Mouse (Mus musculus) midbrain, postnatal 0 days (tissue): ENCODE results near the gene Nav3. TPM values are rescaled to one million over a fixed set of nuclear protein-coding genes. Genes with fewer than 3 reads are reported as not detected.

ENCODE experiments used
- ATAC-seq: fragments of 200-750 bp; cut with Nextera tagmentation; 2 replicates; pipeline ENCODE4 v1.8.0; 2017; ENCODE audit warnings: moderate number of reproducible peaks, mild to moderate bottlenecking, moderate TSS enrichment, moderate library complexity; ENCODE audit not compliant: low FRiP score
- DNase-seq: peaks from one replicate; pipeline ENCODE4 v3.0.0-alpha.2; 2015; ENCODE audit warnings: low spot score
- H3K27ac ChIP-seq: fragments of 300-500 bp; sonication (generic); 2 replicates; pipeline ENCODE4 v1.5.1; 2014; ENCODE audit warnings: low read depth, mild to moderate bottlenecking, low read length, mixed read lengths
- H3K27me3 ChIP-seq: fragments of 300-500 bp; sonication (generic); 2 replicates; pipeline ENCODE4 v1.6.1; 2014; ENCODE audit warnings: low read length, control low read depth, mixed read lengths; ENCODE audit not compliant: insufficient read depth
- H3K36me3 ChIP-seq: fragments of 300-500 bp; sonication (generic); 2 replicates; pipeline ENCODE4 v1.6.1; 2014; ENCODE audit warnings: low read length, control low read depth, mixed read lengths; ENCODE audit not compliant: insufficient read depth
- H3K4me1 ChIP-seq: fragments of 300-500 bp; sonication (generic); 2 replicates; pipeline ENCODE4 v1.6.1; 2014; ENCODE audit warnings: mild to moderate bottlenecking, control low read depth, antibody characterized with exemption, low read length, mixed read lengths; ENCODE audit not compliant: insufficient read depth
- H3K4me2 ChIP-seq: fragments of 300-500 bp; sonication (generic); 2 replicates; pipeline ENCODE4 v1.6.1; 2014; ENCODE audit warnings: low read depth, mild to moderate bottlenecking, low read length, mixed read lengths; ENCODE audit not compliant: poor library complexity, severe bottlenecking
- H3K4me3 ChIP-seq: fragments of 300-500 bp; sonication (generic); 2 replicates; pipeline ENCODE4 v1.5.1; 2014; ENCODE audit warnings: low read depth, mild to moderate bottlenecking, low read length, moderate library complexity
- H3K9ac ChIP-seq: fragments of 300-500 bp; sonication (generic); replicated peaks from 2 replicates; pipeline ENCODE4 v1.6.1; 2014; ENCODE audit warnings: mild to moderate bottlenecking, low read length, moderate library complexity, mixed read lengths; ENCODE audit not compliant: poor library complexity, severe bottlenecking
- H3K9me3 ChIP-seq: fragments of 300-500 bp; sonication (generic); 2 replicates; pipeline ENCODE4 v1.6.1; 2016; ENCODE audit warnings: low read length, control low read depth
- CTCF ChIP-seq: IDR thresholded peaks from 2 replicates; pipeline ENCODE4 v1.5.1; 2016; ENCODE audit warnings: antibody characterized with exemption, mild to moderate bottlenecking
- WGBS: fragments of 180-500 bp; shearing (Covaris S2); extraction: QIAGEN DNeasy Blood & Tissue Kit; methylation state at CpG from one replicate; pipeline ENCODE4 v1.1.7; 2014; 5-methylcytosine and 5-hydroxymethylcytosine counted together
- polyA plus RNA-seq: library from polyadenylated mRNA; unstranded; fragments of >200 nt; fragmentation: Nextera tagmentation; extraction: Ambion mirVana; gene quantifications from 2 replicates; pipeline ENCODE4 v1.2.1, GENCODE M21; 2015
- total RNA-seq: library from RNA; depleted of rRNA; stranded (reverse); fragments of >200 nt; gene quantifications from 2 replicates; pipeline ENCODE4 v1.2.3, GENCODE M21; 2014

Gene Nav3
- total and polyA plus RNA-seq, 2 experiments from 2014 or later, result 18.9 to 121 TPM

DNA sequence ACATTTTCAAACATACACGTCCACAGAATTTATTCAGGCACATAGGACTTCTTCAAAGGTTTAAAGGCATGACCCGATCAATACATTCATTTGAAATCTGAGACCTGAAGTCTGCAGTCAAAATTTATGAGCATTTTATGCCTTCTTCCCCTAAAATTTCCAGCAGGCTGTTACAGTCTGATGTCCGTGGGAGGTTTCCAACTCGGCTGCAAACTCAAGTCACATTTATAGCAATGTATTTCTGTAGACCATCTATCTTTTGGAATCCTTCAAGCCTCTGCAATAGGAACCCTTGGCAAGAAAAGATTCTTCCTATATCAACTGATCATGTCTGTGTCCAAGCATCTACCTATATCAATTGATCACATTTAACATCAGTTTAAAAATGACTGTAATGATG, 13.4 kb upstream of the Nav3 start:
- H3K27me3 ChIP-seq, result no peaks in the 10 kb centered on the region
- H3K36me3 ChIP-seq, result no peaks in the 10 kb centered on the region
- ATAC-seq, result no peak
- DNase-seq, result no peak
- WGBS, result 79% methylated on average over 4 of the region's 4 CpGs
- H3K4me1 ChIP-seq, result no peaks in the 10 kb centered on the region
- H3K27ac ChIP-seq, result no peak overlapping the region
- no peak for TF ChIP-seq CTCF
- H3K4me2 ChIP-seq, result no peak overlapping the region
- H3K4me3 ChIP-seq, result no peak overlapping the region
- H3K9ac ChIP-seq, result no peak overlapping the region
- H3K9me3 ChIP-seq, result no peaks in the 10 kb centered on the region

DNA sequence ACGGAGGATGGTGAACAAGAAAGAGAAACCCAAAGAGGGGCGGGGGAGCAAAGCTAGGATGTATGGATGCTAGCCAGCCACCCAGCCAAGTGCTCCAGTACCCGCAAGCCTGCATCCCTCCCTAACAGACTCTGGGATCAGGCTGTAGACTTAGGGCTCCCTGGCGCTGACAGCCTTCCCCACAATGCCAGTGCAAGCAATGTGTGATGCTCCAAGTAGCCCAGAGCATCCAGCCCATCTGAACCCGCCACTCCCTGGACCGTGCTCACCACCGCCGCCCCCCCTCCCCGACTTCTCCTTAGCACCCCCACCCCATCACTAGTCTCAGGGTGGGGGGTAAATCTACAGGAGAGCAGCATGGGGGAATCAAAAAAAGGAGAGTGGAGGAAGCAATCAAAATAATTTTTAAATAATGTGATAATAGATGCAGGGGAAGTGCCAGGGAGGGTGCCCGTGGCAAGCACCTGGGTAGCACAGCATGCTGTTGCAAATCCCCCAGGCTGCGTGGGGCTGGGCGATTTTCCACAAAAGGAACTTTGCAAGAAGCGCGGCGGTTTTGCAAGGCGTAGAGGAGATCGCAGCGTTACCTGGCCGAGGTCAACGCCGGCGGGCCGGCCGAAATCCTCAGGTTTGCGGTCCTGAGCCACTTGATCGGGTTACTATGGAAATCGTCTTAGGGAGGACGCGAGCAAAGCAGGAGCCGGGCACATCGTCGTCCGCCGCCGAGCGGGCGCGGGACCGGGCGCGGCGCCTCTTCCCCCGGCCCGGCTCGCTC, 754 bp downstream of the Nav3 start:
- peak overlapping the region; percentile 89 for H3K27ac ChIP-seq
- DNase-seq (peak; percentile 75), ATAC-seq (peak; percentile 84)
- H3K27me3 ChIP-seq, result no peaks in the 10 kb centered on the region; the same call in 1 of the 2 replicates
- no peaks in the 10 kb centered on the region for H3K36me3 ChIP-seq
- WGBS, result under 1% methylated on average over 42 of the region's 45 CpGs
- H3K9me3 ChIP-seq, result no peaks in the 10 kb centered on the region
- H3K4me2 ChIP-seq, result peak overlapping the region; percentile 69
- peak overlapping the region; percentile 80 for H3K4me3 ChIP-seq
- H3K4me1 ChIP-seq, result peaks cover 3% of the 10 kb centered on the region
- peak overlapping the region; percentile 68 for H3K9ac ChIP-seq
- TF ChIP-seq CTCF, result no peak

DNA sequence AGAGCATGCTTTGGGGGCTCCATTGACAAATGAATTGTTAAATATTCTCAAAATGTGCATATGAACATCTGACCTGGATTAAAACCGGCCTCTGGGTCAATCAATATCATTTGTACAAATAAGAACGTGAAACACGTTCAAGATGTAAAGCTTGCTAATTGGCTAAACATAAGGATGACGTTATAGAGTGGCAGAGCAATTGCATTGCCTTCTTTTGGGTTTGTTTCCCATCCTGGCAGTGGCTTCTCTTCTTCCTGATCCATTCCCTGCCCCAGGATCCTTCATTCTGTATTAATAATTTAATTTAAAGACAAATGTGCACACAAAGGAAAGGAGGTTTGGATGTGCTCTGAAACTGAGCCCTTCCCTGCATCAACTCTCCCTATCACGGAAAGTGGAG, 2.4 kb downstream of the Nav3 start:
- no peak for DNase-seq
- H3K36me3 ChIP-seq, result no peaks in the 10 kb centered on the region
- peak overlapping the region; percentile 69 for H3K4me2 ChIP-seq
- peak overlapping the region; percentile 80 for H3K4me3 ChIP-seq
- no peak for ATAC-seq
- 27% methylated on average over 5 of the region's 5 CpGs for WGBS
- H3K9ac ChIP-seq, result 0 out of 2 replicates have a peak overlapping the region, but pooled peaks have one; percentile 9
- no peak for TF ChIP-seq CTCF
- H3K27me3 ChIP-seq, result no peaks in the 10 kb centered on the region; the same call in 1 of the 2 replicates
- H3K4me1 ChIP-seq, result peaks cover 3% of the 10 kb centered on the region
- H3K27ac ChIP-seq, result no peak overlapping the region
- H3K9me3 ChIP-seq, result no peaks in the 10 kb centered on the region

DNA sequence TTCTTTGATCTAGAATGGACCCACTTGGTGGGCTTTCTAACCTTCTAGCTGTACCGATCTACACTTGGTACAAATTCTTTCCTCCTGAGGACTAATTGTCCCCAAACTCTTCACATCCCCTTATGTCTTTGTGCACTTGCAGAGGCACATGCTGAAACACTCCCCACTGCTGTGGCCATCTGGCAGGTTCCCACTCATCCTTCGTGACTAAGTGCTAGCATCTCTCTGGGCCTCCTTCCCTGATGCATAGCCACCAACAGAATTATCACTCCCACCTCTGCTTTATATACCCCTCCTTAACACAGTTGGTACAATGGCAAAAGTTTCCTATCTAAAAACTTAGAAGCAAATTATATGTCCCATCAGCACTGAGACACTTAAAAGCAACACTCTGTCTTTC, 15.6 kb downstream of the Nav3 start:
- no peaks in the 10 kb centered on the region for H3K27me3 ChIP-seq
- no peaks in the 10 kb centered on the region for H3K36me3 ChIP-seq
- no peak overlapping the region for H3K4me3 ChIP-seq
- no peaks in the 10 kb centered on the region; the same call in 1 of the 2 replicates for H3K4me1 ChIP-seq
- H3K9me3 ChIP-seq, result no peaks in the 10 kb centered on the region
- no peak for TF ChIP-seq CTCF
- DNase-seq (no peak), ATAC-seq (no peak)
- H3K27ac ChIP-seq, result no peak overlapping the region
- no peak overlapping the region for H3K4me2 ChIP-seq
- 79% methylated on average over 2 of the region's 2 CpGs for WGBS
- H3K9ac ChIP-seq, result no peak overlapping the region

DNA sequence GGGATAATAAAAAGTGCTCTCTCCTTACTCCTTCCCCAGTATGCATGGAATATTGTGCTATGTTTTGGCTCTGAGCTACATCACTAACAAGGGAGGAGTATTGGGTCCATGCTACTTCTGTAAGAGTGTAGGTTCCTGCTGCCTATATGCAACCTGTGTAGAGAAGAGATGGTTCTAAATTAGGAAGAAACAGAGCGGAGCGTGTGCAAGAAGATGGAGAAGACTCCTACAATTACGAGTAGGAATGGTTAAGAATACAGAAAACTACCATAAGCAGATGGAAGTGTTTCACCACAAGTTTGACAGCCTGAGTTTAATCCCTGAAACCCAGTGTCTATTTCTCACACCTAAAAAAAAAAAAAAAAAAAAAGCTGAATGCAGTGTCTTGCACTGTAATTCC, 24.9 kb downstream of the Nav3 start:
- Histone ChIP-seq H3K27ac (no peak overlapping the region), H3K4me1 (peaks cover 3% of the 10 kb centered on the region; the same call in 1 of the 2 replicates), H3K4me2 (no peak overlapping the region), H3K9ac (no peak overlapping the region), H3K36me3 (no peaks in the 10 kb centered on the region), H3K4me3 (no peak overlapping the region), H3K27me3 (no peaks in the 10 kb centered on the region), H3K9me3 (no peaks in the 10 kb centered on the region)
- DNase-seq (no peak), ATAC-seq (no peak)
- TF ChIP-seq CTCF, result no peak
- 97% methylated on average over 3 of the region's 3 CpGs for WGBS

DNA sequence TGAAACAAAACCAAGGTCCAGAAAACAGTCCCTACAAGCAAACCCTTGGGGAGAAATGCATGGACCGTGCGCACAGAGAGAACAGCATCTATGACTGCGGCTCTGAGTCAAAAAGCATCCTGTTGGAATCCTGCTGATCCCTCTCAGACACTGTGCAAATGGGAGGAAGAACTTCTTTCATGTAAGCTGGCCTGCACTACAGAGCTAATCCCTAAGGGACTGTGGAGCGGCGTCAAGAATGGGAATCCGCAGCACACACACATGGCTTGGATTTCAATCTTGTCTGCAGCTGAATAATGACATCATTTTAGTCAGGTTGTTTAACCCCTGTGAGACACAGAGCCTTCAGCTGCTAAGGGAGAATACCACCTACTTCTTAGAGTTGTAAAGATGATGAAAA, 26.4 kb downstream of the Nav3 start:
- no peak overlapping the region for H3K9ac ChIP-seq
- peak; percentile 62; the same call in 1 of the 2 replicates for ATAC-seq
- no peak overlapping the region for H3K4me3 ChIP-seq
- H3K4me1 ChIP-seq, result peaks cover 3% of the 10 kb centered on the region; the same call in 1 of the 2 replicates
- H3K36me3 ChIP-seq, result no peaks in the 10 kb centered on the region
- H3K4me2 ChIP-seq, result no peak overlapping the region
- TF ChIP-seq CTCF, result no peak
- 12% methylated on average over 6 of the region's 6 CpGs for WGBS
- no peak overlapping the region for H3K27ac ChIP-seq
- no peaks in the 10 kb centered on the region for H3K9me3 ChIP-seq
- no peaks in the 10 kb centered on the region for H3K27me3 ChIP-seq
- peak; percentile 35 for DNase-seq
